Mouse (Mus musculus) neural tube, embryonic 13.5 days (tissue): Measurements from ENCODE around the gene Pknox2. TPM values are rescaled to one million over a fixed set of nuclear protein-coding genes. Genes with fewer than 3 reads are reported as not detected.

ENCODE experiments used
- ATAC-seq: fragments of 200-750 bp; cut with Nextera tagmentation; 2 replicates; pipeline ENCODE4 v1.8.0; 2017; ENCODE audit warnings: low read depth, mild to moderate bottlenecking, moderate TSS enrichment, moderate library complexity
- H3K27ac ChIP-seq: fragments of 300-500 bp; sonication (generic); replicated peaks from 2 replicates; pipeline ENCODE4 v1.5.1; 2015; ENCODE audit warnings: moderate library complexity, mild to moderate bottlenecking, inconsistent platforms
- H3K27me3 ChIP-seq: fragments of 300-500 bp; sonication (generic); 2 replicates; pipeline ENCODE4 v1.6.1; 2015; ENCODE audit warnings: mild to moderate bottlenecking, inconsistent platforms
- H3K36me3 ChIP-seq: fragments of 300-500 bp; sonication (generic); 2 replicates; pipeline ENCODE4 v1.6.1; 2015; ENCODE audit warnings: mild to moderate bottlenecking, inconsistent platforms
- H3K4me1 ChIP-seq: fragments of 300-500 bp; sonication (generic); replicated peaks from 2 replicates; pipeline ENCODE4 v1.6.1; 2015; ENCODE audit warnings: inconsistent platforms
- H3K4me2 ChIP-seq: fragments of 300-500 bp; sonication (generic); 2 replicates; pipeline ENCODE4 v1.6.1; 2015; ENCODE audit warnings: inconsistent platforms, mild to moderate bottlenecking, moderate library complexity
- H3K4me3 ChIP-seq: fragments of 300-500 bp; sonication (generic); 2 replicates; pipeline ENCODE4 v1.5.1; 2015; ENCODE audit warnings: mild to moderate bottlenecking, inconsistent platforms
- H3K9ac ChIP-seq: fragments of 300-500 bp; sonication (generic); 2 replicates; pipeline ENCODE4 v1.6.1; 2015; ENCODE audit warnings: moderate library complexity, mild to moderate bottlenecking, inconsistent platforms
- H3K9me3 ChIP-seq: fragments of 300-500 bp; sonication (generic); 2 replicates; pipeline ENCODE4 v1.6.1; 2016; ENCODE audit warnings: inconsistent platforms
- WGBS: fragments of 180-500 bp; shearing (Covaris S2); methylation state at CpG from one replicate; pipeline ENCODE4 v1.1.7; 2015; 5-methylcytosine and 5-hydroxymethylcytosine counted together
- polyA plus RNA-seq: library from polyadenylated mRNA; unstranded; fragments of >200 nt; fragmentation: Nextera tagmentation; extraction: Ambion mirVana; gene quantifications from 2 replicates; pipeline ENCODE4 v1.2.1, GENCODE M21; 2015

Pknox2 gene
- 59.2 and 65.0 TPM in 2 replicates for polyA plus RNA-seq

- H3K4me2 ChIP-seq, result peak within 1 kb of the TSS; percentile 81
- H3K9me3 ChIP-seq, result no peaks in the 10 kb centered on the region
- WGBS, result 1% methylated on average over 9 of the region's 13 CpGs
- peaks cover 35% of the 10 kb centered on the region for H3K4me1 ChIP-seq
- ATAC-seq, result peak; percentile 87
- H3K9ac ChIP-seq, result peak within 1 kb of the TSS; percentile 96
- no peaks in the 10 kb centered on the region for H3K27me3 ChIP-seq
- H3K36me3 ChIP-seq, result no peaks in the 10 kb centered on the region
- peak within 1 kb of the TSS; percentile 93 for H3K4me3 ChIP-seq
- peak within 1 kb of the TSS; percentile 100 for H3K27ac ChIP-seq
Measured at GRCm38 (mm10) chr9:37147359-37147685, at the start of gene Pknox2. Gene Pknox2 (minus strand): TSS chr9:37147407.

GRCm38 (mm10) chr9:37188024-37188423 is 40.8 kb upstream of the Pknox2 start:
- no peak overlapping the region for H3K4me3 ChIP-seq

DNA sequence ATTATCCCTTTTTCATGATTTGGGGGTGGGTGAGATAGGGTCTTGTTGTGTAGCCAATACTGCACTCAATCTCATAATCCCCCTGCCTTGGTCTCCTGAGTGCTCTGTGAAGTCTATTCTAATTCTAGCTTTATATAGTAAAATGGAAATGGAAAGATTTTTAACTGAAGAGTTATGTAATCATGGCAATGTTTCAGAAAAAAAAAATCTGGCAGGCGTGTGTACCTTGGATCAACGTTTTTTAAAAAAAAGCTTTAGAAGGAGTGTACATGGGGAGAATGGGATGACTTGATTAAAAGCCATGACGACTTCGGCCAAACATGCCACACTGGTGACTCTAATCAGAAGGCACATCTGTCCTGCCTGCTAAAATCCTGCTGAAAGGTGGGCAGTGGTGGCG is 40.2 kb upstream of the Pknox2 start:
- H3K9me3 ChIP-seq, result no peaks in the 10 kb centered on the region
- no peak overlapping the region for H3K9ac ChIP-seq
- H3K27ac ChIP-seq, result no peak overlapping the region
- no peaks in the 10 kb centered on the region; the same call in 1 of the 2 replicates for H3K4me1 ChIP-seq
- no peak for ATAC-seq
- H3K4me3 ChIP-seq, result no peak overlapping the region
- no peaks in the 10 kb centered on the region for H3K27me3 ChIP-seq
- WGBS, result 89% methylated on average over 5 of the region's 5 CpGs
- H3K4me2 ChIP-seq, result no peak overlapping the region
- no peaks in the 10 kb centered on the region for H3K36me3 ChIP-seq

More at GRCm38 (mm10) chr9:37188024-37188423, 40.8 kb upstream of the Pknox2 start:
- H3K36me3 ChIP-seq, result no peaks in the 10 kb centered on the region
- WGBS, result 80% methylated on average over 3 of the region's 3 CpGs
- no peak overlapping the region for H3K9ac ChIP-seq
- H3K27me3 ChIP-seq, result no peaks in the 10 kb centered on the region
- no peak overlapping the region for H3K4me2 ChIP-seq
- no peaks in the 10 kb centered on the region for H3K9me3 ChIP-seq
- H3K4me1 ChIP-seq, result no peaks in the 10 kb centered on the region; the same call in 1 of the 2 replicates
- no peak for ATAC-seq
- no peak overlapping the region for H3K27ac ChIP-seq

DNA sequence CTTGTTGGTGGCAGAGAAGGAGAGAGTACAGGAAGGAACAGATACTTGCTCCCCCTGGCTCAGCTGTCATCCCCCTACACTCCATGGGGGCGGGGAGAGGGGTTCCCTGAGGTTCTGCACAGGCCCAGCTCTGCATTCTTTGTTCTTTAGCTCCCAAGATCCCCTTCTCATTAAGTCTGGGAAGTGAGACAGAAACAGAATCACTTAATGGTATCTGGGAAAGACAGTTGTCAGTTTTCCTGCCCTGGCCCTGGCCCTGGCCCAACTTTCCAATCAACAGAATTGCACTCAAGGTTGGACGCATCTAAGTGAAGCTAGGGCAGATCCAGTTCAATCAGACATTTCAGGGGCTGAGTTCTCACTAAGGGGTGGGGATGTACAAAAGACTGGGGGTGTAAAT is 36.0 kb upstream of the Pknox2 start:
- Histone ChIP-seq H3K9ac (no peak overlapping the region), H3K9me3 (no peaks in the 10 kb centered on the region), H3K4me2 (no peak overlapping the region), H3K27ac (0 out of 2 replicates have a peak overlapping the region, but pooled peaks have one; percentile 28), H3K4me3 (no peak overlapping the region), H3K36me3 (no peaks in the 10 kb centered on the region), H3K27me3 (no peaks in the 10 kb centered on the region), H3K4me1 (peaks cover 28% of the 10 kb centered on the region)
- no peak for ATAC-seq
- 75% methylated on average over 2 of the region's 2 CpGs for WGBS

DNA sequence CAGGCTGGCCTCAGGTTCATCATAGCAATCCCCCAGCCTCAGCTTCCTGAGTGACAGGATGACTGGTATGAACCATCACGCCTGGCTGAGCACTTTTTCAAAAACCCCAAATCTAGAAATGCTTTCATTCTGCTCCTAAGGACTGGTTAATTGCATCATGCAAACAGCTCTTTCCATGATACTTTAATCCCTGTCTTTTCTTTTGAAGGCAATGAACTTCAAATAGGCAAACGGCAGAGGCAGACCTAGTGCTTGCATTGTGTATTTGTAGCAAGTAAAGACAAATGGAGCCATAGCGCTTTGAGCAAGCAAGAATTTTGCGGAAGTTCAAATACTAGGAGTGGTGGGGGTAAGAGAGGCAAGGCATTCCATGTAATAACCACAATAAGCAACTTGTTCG is 34.4 kb upstream of the Pknox2 start:
- Histone ChIP-seq H3K9me3 (no peaks in the 10 kb centered on the region), H3K4me3 (no peak overlapping the region), H3K9ac (no peak overlapping the region), H3K4me1 (peaks cover 43% of the 10 kb centered on the region), H3K27me3 (no peaks in the 10 kb centered on the region), H3K36me3 (no peaks in the 10 kb centered on the region), H3K27ac (0 out of 2 replicates have a peak overlapping the region, but pooled peaks have one; percentile 4), H3K4me2 (no peak overlapping the region)
- WGBS, result 72% methylated on average over 5 of the region's 5 CpGs
- no peak for ATAC-seq

- Histone ChIP-seq H3K27me3 (peaks cover 6% of the 10 kb centered on the region; the same call in 1 of the 2 replicates), H3K9me3 (no peaks in the 10 kb centered on the region), H3K4me1 (peaks cover 59% of the 10 kb centered on the region), H3K27ac (no peak overlapping the region), H3K9ac (no peak overlapping the region), H3K4me3 (no peak overlapping the region), H3K36me3 (no peaks in the 10 kb centered on the region), H3K4me2 (no peak overlapping the region)
- WGBS, result 87% methylated on average over 4 of the region's 4 CpGs
- no peak for ATAC-seq
Measured at GRCm38 (mm10) chr9:37179596-37179995, 32.4 kb upstream of the Pknox2 start.

DNA sequence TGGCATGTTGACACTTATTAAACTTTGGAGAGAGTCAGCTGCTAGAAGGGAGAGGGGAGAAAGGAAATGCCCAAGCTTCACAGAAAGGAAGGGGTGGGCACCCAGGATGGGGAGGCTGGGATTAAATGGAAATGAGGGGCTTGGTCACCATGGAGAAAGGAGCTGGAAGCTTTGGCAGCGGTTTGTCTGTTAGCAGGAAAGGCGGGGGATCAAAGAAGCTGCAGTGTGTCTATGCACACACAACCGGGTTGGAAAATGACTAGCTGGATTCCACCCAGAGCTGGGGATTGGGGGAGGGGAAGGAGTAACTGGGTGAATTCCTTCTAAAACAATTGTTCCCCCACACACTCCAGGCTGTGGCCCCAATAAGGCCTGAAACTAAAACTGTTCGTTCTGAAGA is 31.7 kb upstream of the Pknox2 start:
- Histone ChIP-seq H3K27me3 (peaks cover 6% of the 10 kb centered on the region; the same call in 1 of the 2 replicates), H3K9ac (no peak overlapping the region; the same call in 1 of the 2 replicates), H3K4me1 (peaks cover 59% of the 10 kb centered on the region), H3K9me3 (no peaks in the 10 kb centered on the region), H3K4me2 (no peak overlapping the region), H3K4me3 (no peak overlapping the region), H3K27ac (peak overlapping the region; percentile 66), H3K36me3 (no peaks in the 10 kb centered on the region)
- 19% methylated on average over 4 of the region's 4 CpGs for WGBS
- ATAC-seq, result peak; percentile 59

- WGBS, result 39% methylated on average over 8 of the region's 8 CpGs
- Histone ChIP-seq H3K36me3 (no peaks in the 10 kb centered on the region), H3K4me2 (no peak overlapping the region), H3K27ac (peak overlapping the region; percentile 18), H3K9ac (no peak overlapping the region), H3K9me3 (no peaks in the 10 kb centered on the region), H3K4me1 (peaks cover 59% of the 10 kb centered on the region), H3K27me3 (peaks cover 6% of the 10 kb centered on the region; the same call in 1 of the 2 replicates), H3K4me3 (no peak overlapping the region)
- no peak; the same call in 1 of the 2 replicates for ATAC-seq
Measured at GRCm38 (mm10) chr9:37177551-37177950, 30.3 kb upstream of the Pknox2 start.

- no peak overlapping the region for H3K4me2 ChIP-seq
- no peaks in the 10 kb centered on the region for H3K9me3 ChIP-seq
- ATAC-seq, result peak; percentile 76
- no peak overlapping the region for H3K4me3 ChIP-seq
- no peaks in the 10 kb centered on the region for H3K36me3 ChIP-seq
- peaks cover 59% of the 10 kb centered on the region for H3K4me1 ChIP-seq
- no peak overlapping the region for H3K9ac ChIP-seq
- H3K27me3 ChIP-seq, result peaks cover 6% of the 10 kb centered on the region; the same call in 1 of the 2 replicates
- peak overlapping the region; percentile 18 for H3K27ac ChIP-seq
- 1% methylated on average over 5 of the region's 5 CpGs for WGBS
Measured at GRCm38 (mm10) chr9:37177107-37177506, 29.9 kb upstream of the Pknox2 start.

- Histone ChIP-seq H3K4me1 (peaks cover 52% of the 10 kb centered on the region), H3K27ac (no peak overlapping the region), H3K27me3 (peaks cover 6% of the 10 kb centered on the region; the same call in 1 of the 2 replicates), H3K9me3 (no peaks in the 10 kb centered on the region), H3K4me2 (no peak overlapping the region), H3K4me3 (no peak overlapping the region), H3K9ac (no peak overlapping the region), H3K36me3 (no peaks in the 10 kb centered on the region)
- no peak for ATAC-seq
- 46% methylated on average over 3 of the region's 3 CpGs for WGBS
Measured at GRCm38 (mm10) chr9:37176002-37176401, 28.8 kb upstream of the Pknox2 start.

DNA sequence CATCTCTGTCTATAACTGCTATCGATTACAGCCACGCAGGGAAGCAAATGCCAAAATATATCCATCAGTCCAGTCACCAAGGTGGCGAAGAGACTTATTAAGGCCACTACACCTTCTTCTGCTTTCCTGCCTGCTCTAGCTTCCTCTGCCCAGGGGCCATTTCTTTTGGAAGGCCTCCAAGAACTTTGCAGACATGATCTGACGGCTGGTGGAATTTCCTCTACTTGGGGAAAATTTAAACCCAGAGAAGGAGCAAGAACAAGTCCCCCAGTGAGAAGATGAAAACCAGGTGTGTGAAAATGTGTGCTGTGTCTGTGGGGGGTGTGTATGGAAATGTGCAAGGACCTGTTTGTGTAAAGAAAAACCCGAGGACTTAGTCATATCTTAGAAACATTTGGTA is 26.2 kb upstream of the Pknox2 start:
- Histone ChIP-seq H3K4me1 (peaks cover 33% of the 10 kb centered on the region), H3K36me3 (no peaks in the 10 kb centered on the region), H3K27ac (no peak overlapping the region), H3K4me2 (no peak overlapping the region), H3K9me3 (no peaks in the 10 kb centered on the region), H3K27me3 (peaks cover 6% of the 10 kb centered on the region; the same call in 1 of the 2 replicates), H3K9ac (no peak overlapping the region), H3K4me3 (no peak overlapping the region)
- no peak for ATAC-seq
- WGBS, result 63% methylated on average over 5 of the region's 5 CpGs

GRCm38 (mm10) chr9:37166899-37167298 is 19.7 kb upstream of the Pknox2 start:
- ATAC-seq, result no peak
- H3K4me3 ChIP-seq, result no peak overlapping the region
- WGBS, result 69% methylated on average over 2 of the region's 2 CpGs
- no peaks in the 10 kb centered on the region for H3K4me1 ChIP-seq
- H3K27me3 ChIP-seq, result no peaks in the 10 kb centered on the region
- H3K4me2 ChIP-seq, result no peak overlapping the region
- no peak overlapping the region for H3K27ac ChIP-seq
- no peaks in the 10 kb centered on the region for H3K36me3 ChIP-seq
- no peak overlapping the region for H3K9ac ChIP-seq
- H3K9me3 ChIP-seq, result no peaks in the 10 kb centered on the region

DNA sequence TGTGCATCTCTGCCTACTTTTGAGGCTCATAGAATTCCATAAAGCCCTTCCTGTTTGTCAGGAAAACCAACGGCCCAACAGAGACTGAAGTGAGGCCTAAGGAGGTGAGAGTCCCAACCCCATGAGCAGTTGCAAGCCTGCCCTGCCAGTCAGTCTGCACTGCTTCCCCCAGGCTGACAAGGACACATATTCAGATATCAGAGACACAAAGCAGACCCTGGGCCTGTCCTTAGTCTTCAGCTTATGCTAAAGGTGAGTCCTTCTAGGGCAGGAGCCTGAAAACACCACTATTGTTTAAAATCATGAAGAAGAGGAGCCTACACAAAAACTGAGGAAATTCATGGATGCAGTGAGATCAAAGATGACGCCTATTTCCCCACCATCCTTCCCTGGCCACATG is 13.5 kb upstream of the Pknox2 start:
- WGBS, result 86% methylated on average over 2 of the region's 2 CpGs
- no peaks in the 10 kb centered on the region for H3K9me3 ChIP-seq
- H3K36me3 ChIP-seq, result no peaks in the 10 kb centered on the region
- H3K4me1 ChIP-seq, result 0 out of 2 replicates have a peak, but pooled peaks cover 6% of the 10 kb centered on the region
- ATAC-seq, result no peak
- H3K27me3 ChIP-seq, result no peaks in the 10 kb centered on the region
- no peak overlapping the region for H3K27ac ChIP-seq
- H3K4me2 ChIP-seq, result no peak overlapping the region
- no peak overlapping the region for H3K9ac ChIP-seq
- no peak overlapping the region for H3K4me3 ChIP-seq
